Comparison of ENCODE assay signal across 8 mouse cellular contexts in the genomic region with DNA sequence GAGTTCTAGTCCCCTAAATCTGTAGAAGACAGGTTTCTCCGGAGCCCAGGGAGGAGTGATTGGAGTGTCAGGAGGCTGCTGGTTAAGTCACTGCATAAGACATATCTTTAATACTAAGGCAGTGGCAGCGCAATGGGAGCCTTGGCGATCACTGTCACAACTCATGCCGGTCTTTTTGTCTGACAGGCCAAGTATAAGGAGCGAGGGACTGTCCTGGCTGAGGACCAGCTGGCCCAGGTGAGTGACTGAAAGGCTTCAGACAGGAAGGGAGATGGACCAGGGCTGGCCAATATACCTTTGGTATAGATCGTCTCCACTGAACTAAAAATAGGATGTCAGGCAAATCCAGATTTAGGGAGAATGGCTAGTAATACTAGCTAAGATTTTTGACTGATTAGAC. TPM values are rescaled to one million over a fixed set of nuclear protein-coding genes. Genes with fewer than 3 reads are reported as not detected.
DNase-seq lines count a peak whose midpoint lies in the region; ATAC-seq and TF ChIP-seq lines count a peak whose summit lies in the region.

No protein-coding gene starts in this region.

- H3K79me2 ChIP-seq in myocyte (ENCODE audit: control insufficient read depth, insufficient read depth): peaks cover 13% of the 10 kb centered on the region

- no peaks in the 10 kb centered on the region for H3K27me3 ChIP-seq in thymus, adult 2 months (ENCODE audit: control insufficient read depth, insufficient read depth, low read length)
- H3K27me3 ChIP-seq in intestine, embryonic 15.5 days (replicated peaks): no peaks in the 10 kb centered on the region
- H3K27me3 ChIP-seq in myocyte (ENCODE audit: control insufficient read depth, insufficient read depth, insufficient read length): no peaks in the 10 kb centered on the region

- intact Hi-C loops in gastrocnemius, adult 2 months (cut with DNase I): loop anchor here (2.0 to 10.0 kb wide), 2 partner anchors 30 to 170 kb away; a partner anchor contains a TSS

- peaks cover 8% of the 10 kb centered on the region for H3K4me1 ChIP-seq in thymus, adult 2 months (replicated peaks; ENCODE audit: control insufficient read depth, insufficient read depth, low read length)
- peaks cover 6% of the 10 kb centered on the region for H3K4me1 ChIP-seq in intestine, embryonic 15.5 days (replicated peaks)

- DNase-seq in gastrocnemius, adult 2 months: peak; percentile 31
- DNase-seq in gastrocnemius, adult 8-10 months (ENCODE audit: low spot score in 2 of 2): no peak
- DNase-seq in thymus, adult 2 months: no peak
- DNase-seq in thymus, postnatal 36 days: no peak
- no peak for DNase-seq in spleen, adult 12 weeks (ENCODE audit: low spot score)
- no peak for DNase-seq in adrenal gland, adult 8-10 months

- TF ChIP-seq POLR2A in thymus, adult 2 months (IDR thresholded peaks at IDR 0.05; ENCODE audit: control insufficient read depth, extremely low read depth, insufficient read depth, low read length, poor library complexity): no peak
- TF ChIP-seq POLR2A in myocyte (IDR thresholded peaks at IDR 0.05; ENCODE audit: insufficient read length, low read depth): no peak

- H3K9ac ChIP-seq in intestine, embryonic 15.5 days: peak overlapping the region; percentile 73

- H3K9me3 ChIP-seq in intestine, embryonic 15.5 days: no peaks in the 10 kb centered on the region

- no peak for TF ChIP-seq CTCF in gastrocnemius, adult 2 months (IDR thresholded peaks at IDR 0.05)
- TF ChIP-seq CTCF in thymus, adult 2 months (IDR thresholded peaks at IDR 0.05; ENCODE audit: borderline replicate concordance, control insufficient read depth, extremely low read depth, insufficient read depth, low read length, poor library complexity): no peak

- peak overlapping the region; percentile 87 for H3K4me2 ChIP-seq in intestine, embryonic 15.5 days (replicated peaks)
- H3K4me2 ChIP-seq in myocyte (ENCODE audit: low read depth): peak overlapping the region; percentile 75

- H3ac ChIP-seq in myocyte (ENCODE audit: control insufficient read depth, insufficient read length): peak overlapping the region; percentile 17

- ATAC-seq in intestine, embryonic 15.5 days: peak; percentile 26

- H3K4me3 ChIP-seq in gastrocnemius, adult 2 months: peak overlapping the region; percentile 98
- H3K4me3 ChIP-seq in thymus, adult 2 months (ENCODE audit: control insufficient read depth, insufficient read depth, low read length): peak overlapping the region; percentile 74
- peak overlapping the region; percentile 82 for H3K4me3 ChIP-seq in intestine, embryonic 15.5 days (replicated peaks)
- H3K4me3 ChIP-seq in myocyte: peak overlapping the region; percentile 74

- peaks cover 6% of the 10 kb centered on the region for H3K36me3 ChIP-seq in thymus, adult 2 months (ENCODE audit: control insufficient read depth, insufficient read depth, low read length)
- peaks cover 9% of the 10 kb centered on the region; the same call in 1 of the 2 replicates for H3K36me3 ChIP-seq in intestine, embryonic 15.5 days
- no peaks in the 10 kb centered on the region for H3K36me3 ChIP-seq in myocyte (ENCODE audit: control insufficient read depth, insufficient read depth)

- 9% methylated on average over 6 of the region's 6 CpGs for WGBS in thymus, adult 2 months
- 4% methylated on average over 6 of the region's 6 CpGs for WGBS in intestine, embryonic 15.5 days

- H3K27ac ChIP-seq in gastrocnemius, adult 2 months: peak overlapping the region; percentile 82
- H3K27ac ChIP-seq in thymus, adult 2 months (ENCODE audit: control insufficient read depth, insufficient read depth, low read length): no peak overlapping the region; the same call in 1 of the 2 replicates
- no peak overlapping the region for H3K27ac ChIP-seq in intestine, embryonic 15.5 days

TF ChIP-seq in myocyte, 11 proteins besides CTCF, POLR2A, EP300 and RAD21:
- no peak for TF ChIP-seq TCF3 (IDR thresholded peaks at IDR 0.05; ENCODE audit: insufficient read length, low read depth)
- TF ChIP-seq USF1 (IDR thresholded peaks at IDR 0.05; ENCODE audit: low read depth): no peak
- no peak for TF ChIP-seq MAX (IDR thresholded peaks at IDR 0.05; ENCODE audit: low read depth)
- TF ChIP-seq SRF (IDR thresholded peaks at IDR 0.05; ENCODE audit: control insufficient read depth, insufficient read length, low read depth): no peak
- no peak for TF ChIP-seq POLR2AphosphoS2 (IDR thresholded peaks at IDR 0.05; ENCODE audit: insufficient read length, low read depth)
- no peak for TF ChIP-seq CEBPB (IDR thresholded peaks at IDR 0.05; ENCODE audit: insufficient read depth, poor library complexity, severe bottlenecking)
- TF ChIP-seq E2F4 (IDR thresholded peaks at IDR 0.05; ENCODE audit: insufficient read depth): no peak

RNA-seq across cellular contexts. Expression of a gene that starts 0.4 kb away (rescaled TPM):
- 10 to 100 TPM; 31.6 to 34.6 TPM for total RNA-seq in gastrocnemius, adult 2 months (2021)
- total RNA-seq in gastrocnemius, adult 8-10 months (2022): 10 to 100 TPM; 30.5 to 36.9 (median 31.6) TPM
- 28.7 and 30.3 TPM in 2 replicates for polyA plus RNA-seq in thymus, adult 2 months (2012; rRNA removed)
- 96.3 and 105 TPM in 2 replicates for polyA plus RNA-seq in intestine, embryonic 15.5 days (2015; fragmentation: Nextera tagmentation; extraction: Ambion mirVana)
- 112 TPM for polyA plus RNA-seq in myocyte (2012; fragmentation: generic; extraction: Trizol)
- total RNA-seq in adrenal gland, adult 8-10 months (2022): 10 to 100 TPM; 77.6 to 95.6 (median 86.3) TPM

RNA-seq across cellular contexts. Expression of a gene that starts 10.8 kb away (rescaled TPM):
- not detected for total RNA-seq in gastrocnemius, adult 2 months (2021)
- total RNA-seq in gastrocnemius, adult 8-10 months (2022): not detected
- polyA plus RNA-seq in thymus, adult 2 months (2012; rRNA removed): 0.26 and 0.86 TPM in 2 replicates
- polyA plus RNA-seq in intestine, embryonic 15.5 days (2015; fragmentation: Nextera tagmentation; extraction: Ambion mirVana): 4.9 and 5.8 TPM in 2 replicates
- polyA plus RNA-seq in myocyte (2012; fragmentation: generic; extraction: Trizol): not detected
- not detected for total RNA-seq in adrenal gland, adult 8-10 months (2022)

RNA-seq across cellular contexts. Expression of a gene that starts 29.4 kb away (rescaled TPM):
- total RNA-seq in gastrocnemius, adult 2 months (2021): not detected
- total RNA-seq in gastrocnemius, adult 8-10 months (2022): not detected
- polyA plus RNA-seq in thymus, adult 2 months (2012; rRNA removed): 0.01 and 0.13 TPM in 2 replicates
- 42.8 TPM in 2 replicates for polyA plus RNA-seq in intestine, embryonic 15.5 days (2015; fragmentation: Nextera tagmentation; extraction: Ambion mirVana)
- 0.30 TPM for polyA plus RNA-seq in myocyte (2012; fragmentation: generic; extraction: Trizol)
- total RNA-seq in adrenal gland, adult 8-10 months (2022): under 1 TPM; 0.26 to 0.83 (median 0.43) TPM

RNA-seq across cellular contexts. Expression of a gene that starts 30.1 kb away (rescaled TPM):
- 10 to 100 TPM; 14.4 to 18.2 TPM for total RNA-seq in gastrocnemius, adult 2 months (2021)
- total RNA-seq in gastrocnemius, adult 8-10 months (2022): 10 to 100 TPM; 15.0 to 17.9 (median 16.3) TPM
- 43.3 and 47.9 TPM in 2 replicates for polyA plus RNA-seq in thymus, adult 2 months (2012; rRNA removed)
- polyA plus RNA-seq in intestine, embryonic 15.5 days (2015; fragmentation: Nextera tagmentation; extraction: Ambion mirVana): 35.3 and 37.1 TPM in 2 replicates
- polyA plus RNA-seq in myocyte (2012; fragmentation: generic; extraction: Trizol): 53.6 TPM
- total RNA-seq in adrenal gland, adult 8-10 months (2022): 10 to 100 TPM; 53.9 to 60.0 (median 57.0) TPM

RNA-seq across cellular contexts. Expression of a gene that starts 40.3 kb away (rescaled TPM):
- total RNA-seq in gastrocnemius, adult 2 months (2021): 1,000 to 10,000 TPM; 1,178 to 1,786 TPM
- total RNA-seq in gastrocnemius, adult 8-10 months (2022): 1,000 to 10,000 TPM; 1,235 to 1,416 (median 1,336) TPM
- 330 and 650 TPM in 2 replicates for polyA plus RNA-seq in thymus, adult 2 months (2012; rRNA removed)
- polyA plus RNA-seq in intestine, embryonic 15.5 days (2015; fragmentation: Nextera tagmentation; extraction: Ambion mirVana): 930 and 1,145 TPM in 2 replicates
- polyA plus RNA-seq in myocyte (2012; fragmentation: generic; extraction: Trizol): 1,235 TPM
- total RNA-seq in adrenal gland, adult 8-10 months (2022): 100 to 1,000 TPM; 227 to 500 (median 292) TPM
